Mouse (Mus musculus) cerebellum, postnatal 36 days (tissue): ENCODE data around the gene Slc22a14.

ENCODE experiments used
- DNase-seq, 2 experiments: peaks; one replicate each; pipeline ENCODE4 v3.0.0; 2021 to 2022; ENCODE audit warnings: mixed read lengths in 2 of 2

Slc22a14 gene

DNA sequence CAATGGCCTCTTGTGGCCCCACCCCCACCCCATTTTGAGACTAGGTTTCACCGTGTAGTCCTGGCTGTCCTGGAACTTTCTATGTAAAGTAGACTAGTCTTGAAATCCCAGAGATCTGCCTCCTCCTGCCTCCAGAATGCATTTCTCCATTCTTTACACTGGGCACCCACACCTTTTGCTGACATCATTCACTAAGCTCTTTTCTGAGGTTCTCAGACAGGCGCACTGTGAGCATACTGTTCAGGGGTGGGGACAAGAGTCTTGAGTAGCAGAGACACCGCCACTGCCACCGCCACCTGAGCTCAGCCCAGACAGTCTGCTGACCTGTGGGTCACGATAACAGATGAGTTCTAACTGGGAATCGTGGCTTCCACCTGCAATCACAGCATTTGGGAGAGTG lies 9.4 kb downstream of the Slc22a14 start:
- no peak for DNase-seq

DNA sequence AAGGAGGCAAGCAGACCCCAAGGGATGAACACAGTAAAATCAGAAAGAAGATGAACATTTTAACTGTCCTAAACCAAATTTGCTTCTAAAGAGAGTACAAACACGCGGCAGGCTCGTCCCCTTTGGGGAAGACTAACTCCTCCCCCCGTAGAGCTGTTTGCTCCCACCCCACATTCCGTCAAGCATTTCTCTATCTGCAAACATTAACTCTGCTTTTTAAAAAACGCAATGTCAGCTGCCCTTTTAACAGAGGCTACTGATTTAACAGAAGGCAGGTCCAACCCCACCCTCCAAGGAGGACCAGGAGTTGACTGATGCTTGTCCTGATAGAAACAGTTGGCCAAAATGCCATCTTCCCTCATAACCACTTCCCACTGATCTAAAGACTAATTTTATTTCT lies 11.4 kb downstream of the Slc22a14 start:
- no peak for DNase-seq

DNA sequence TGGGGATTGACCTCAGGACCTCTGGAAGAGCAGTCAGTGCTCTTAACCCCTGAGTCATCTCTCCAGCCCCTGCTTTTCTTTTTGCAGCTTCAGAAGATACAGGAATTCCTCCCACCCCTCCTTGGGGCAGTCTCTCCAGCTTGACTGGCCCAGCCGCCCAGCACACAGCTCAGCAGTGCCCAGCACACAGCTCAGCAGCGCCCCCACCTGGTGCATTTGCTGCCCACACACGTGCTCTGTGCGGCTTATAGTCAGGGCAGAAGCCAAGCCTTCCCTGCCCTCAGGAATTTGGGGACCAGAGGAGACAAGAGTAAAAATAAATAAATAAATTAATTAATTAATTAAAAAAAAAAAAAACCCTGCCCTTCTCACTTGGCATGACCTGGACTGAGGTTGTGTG lies 13.3 kb downstream of the Slc22a14 start:
- peak; percentile 68 to 80 for DNase-seq

DNA sequence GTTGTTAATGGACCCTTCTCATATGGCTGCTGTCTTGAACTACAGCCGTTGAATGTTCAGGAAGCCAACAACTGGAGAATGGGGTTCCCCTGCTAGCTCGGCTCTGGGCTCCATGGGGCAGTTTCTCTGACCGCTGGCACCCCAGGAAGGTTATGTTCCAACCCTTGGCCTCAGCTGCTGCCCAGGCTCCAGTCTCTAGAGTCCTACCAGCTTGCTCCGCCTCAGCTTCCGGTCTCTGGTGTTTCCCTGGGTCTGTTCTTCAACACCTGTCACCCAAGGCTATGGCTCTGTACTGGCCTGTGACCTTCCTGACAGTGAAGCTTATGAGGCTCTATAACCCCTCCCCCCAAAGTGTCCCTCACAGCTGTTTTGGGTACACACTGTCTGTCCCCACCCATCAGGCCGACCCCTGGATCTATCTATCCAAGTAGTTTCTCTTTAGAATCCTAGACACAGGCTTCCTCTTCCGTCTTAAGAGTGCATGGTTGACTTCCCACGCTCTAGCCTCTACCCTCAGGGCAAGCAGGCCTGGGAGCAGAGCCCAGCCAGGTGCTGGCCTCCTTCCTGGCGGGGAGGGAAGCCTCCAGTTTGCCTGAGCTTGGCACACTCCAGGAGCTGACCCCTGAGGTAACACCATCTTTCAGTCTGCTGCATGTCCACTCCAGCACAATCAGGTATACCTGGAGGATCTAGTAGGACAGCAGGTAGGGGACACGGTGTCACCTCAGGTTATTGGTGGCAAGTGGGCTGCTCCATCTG lies 14.2 kb downstream of the Slc22a14 start:
- DNase-seq, result no peak

DNA sequence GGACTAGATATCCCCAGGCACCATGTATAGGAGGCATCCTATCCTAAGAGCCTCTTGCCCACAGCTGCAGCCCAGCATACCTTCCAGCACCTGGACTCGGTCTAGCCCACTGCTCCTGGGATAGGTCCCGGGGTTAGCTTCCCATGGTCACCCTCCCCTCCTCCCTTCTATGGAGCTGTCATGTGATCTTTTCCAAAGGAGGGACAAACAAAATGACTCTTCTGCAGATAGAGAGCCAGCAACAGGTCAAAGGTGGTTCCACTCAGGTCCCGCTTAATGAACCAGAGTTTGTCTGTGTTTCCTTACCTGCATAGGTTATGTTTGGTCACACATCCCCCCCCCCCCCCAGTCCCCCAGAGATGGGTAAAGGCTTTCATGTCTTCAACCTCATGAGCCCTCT lies 14.8 kb downstream of the Slc22a14 start:
- no peak for DNase-seq

DNA sequence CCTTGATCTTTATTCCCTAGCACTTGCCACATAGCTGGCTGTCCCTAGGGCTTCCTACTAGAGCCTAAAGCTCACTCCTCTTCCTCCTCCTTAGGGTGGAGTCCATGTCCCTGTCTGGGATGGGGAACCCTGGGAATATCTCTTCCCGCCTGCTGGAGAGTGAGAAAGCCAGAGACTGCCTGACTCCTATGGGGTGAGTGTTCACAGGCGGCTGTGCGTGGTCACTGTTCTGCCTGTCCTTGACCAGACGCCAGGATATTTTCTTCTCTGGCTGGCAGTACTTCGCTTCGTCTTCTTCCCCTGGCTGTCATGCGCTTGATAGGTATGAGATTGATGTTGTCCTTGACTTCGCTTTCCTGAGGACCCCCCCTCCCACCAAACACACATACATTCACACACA lies 19.0 kb downstream of the Slc22a14 start:
- DNase-seq, result no peak

DNA sequence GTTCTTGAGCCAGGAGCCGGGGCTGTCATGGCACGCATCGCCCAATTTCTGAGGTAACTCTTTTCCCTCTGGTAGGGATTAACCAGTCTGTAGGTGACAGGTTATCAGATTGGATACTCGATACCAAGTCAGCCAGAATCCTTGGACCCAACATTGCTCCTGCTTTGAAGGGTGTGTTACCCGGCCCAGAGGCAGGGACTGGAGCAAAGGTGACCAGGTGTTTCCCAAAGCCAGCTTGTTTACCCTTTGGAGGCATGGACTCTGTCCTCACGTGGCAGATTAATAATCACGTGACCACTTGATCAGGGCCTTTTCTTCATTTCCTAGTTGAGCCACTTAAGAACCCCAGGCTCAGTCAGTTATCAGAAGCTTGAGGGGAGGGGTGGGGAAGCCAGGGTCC lies 22.6 kb downstream of the Slc22a14 start:
- DNase-seq, result no peak

DNA sequence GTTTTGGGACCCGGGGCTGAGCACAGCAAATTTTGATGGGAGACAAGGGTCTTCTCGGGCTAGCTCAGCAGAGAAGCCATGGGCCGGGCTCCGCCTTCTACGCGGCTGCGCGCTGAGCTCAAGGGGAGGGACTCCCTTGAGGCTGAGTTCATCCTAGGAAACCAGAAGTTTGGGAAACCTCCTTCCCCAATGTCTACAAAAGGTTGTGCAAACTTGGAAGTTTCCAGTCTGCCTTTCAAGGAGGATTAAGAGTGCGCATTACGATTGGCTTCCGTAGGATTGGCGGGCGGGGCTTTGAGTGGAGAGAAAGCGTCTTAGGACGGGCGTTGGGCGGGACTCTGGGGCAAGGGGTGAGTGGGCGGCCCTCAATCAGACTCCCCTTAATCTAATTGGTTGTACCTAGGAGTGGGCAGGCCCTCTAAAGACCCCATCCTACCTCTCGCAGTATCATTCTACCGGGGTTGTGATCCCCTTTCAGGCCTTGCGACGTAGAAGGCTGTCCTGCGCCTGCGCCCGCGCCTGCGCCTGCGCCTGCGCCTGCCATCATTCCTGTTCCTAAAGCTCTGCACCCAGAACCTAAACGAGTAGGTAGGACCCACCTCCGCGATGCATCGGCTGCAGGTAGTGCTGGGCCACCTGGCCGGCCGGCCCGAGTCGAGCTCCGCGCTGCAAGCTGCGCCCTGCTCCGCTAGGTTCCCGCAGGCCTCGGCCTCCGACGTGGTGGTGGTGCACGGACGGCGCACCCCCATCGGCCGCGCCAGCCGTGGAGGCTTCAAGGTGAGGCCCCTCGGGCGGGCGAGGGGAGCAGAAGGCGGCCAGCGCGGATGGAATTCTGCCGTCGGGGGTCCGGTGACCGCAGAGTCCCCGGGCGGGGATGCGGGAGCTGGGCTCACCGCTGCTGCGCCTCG lies 24.2 kb downstream of the Slc22a14 start, which contains the start of gene Myd88:
Gene Myd88 (minus strand): TSS at position 503 of the 908 bp plus-strand sequence.
- peak; percentile 87 to 89 for DNase-seq

DNA sequence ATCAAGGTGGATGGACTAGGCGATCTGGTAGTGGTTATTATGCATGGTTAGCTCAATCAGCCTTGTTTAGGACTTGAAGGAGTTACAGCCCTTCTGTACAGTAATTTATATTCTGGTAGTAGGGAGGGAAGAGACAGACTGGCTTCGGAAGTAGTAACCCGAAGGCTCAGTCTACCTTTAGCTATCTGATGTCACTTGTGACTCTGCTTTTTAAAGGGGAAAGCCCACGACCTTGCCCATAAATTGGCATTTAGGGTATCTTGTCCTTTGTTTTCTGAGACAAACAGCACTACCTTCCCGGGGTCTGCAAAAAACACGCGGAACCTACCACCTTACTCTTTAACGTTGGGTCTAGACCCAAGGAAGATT lies 25.2 kb downstream of the Slc22a14 start:
- no peak for DNase-seq

DNA sequence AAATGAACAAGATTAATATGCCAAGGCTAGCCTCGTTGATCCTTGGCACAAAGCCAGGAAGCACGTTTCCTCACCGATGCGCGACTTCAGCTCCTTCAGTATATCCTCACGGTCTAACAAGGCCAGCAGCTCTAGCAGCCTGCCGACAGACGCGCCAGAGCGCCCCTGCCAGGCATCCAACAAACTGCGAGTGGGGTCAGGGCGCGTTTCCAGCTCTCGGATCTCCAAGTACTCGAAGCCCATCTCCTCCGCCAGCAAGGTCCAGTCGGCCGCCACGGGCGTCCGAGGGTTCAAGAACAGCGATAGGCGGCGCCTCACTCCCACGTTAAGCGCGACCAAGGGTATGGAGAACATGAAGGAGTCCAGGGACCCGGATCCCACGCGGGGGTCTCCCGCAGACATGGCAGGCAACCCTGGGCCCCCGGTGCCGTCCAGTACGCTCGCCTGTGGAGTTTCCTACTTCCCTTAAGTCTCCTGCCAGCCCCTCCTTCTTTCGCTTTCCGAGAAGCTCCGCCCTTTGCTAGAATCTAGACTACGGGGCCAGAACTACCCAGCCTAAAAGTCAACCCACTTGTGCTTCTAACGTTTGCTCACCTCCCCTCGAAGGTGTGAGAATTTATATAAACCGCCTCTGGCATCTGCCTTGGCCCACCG lies 25.7 kb downstream of the Slc22a14 start, which contains the start of gene Acaa1a:
Gene Acaa1a (plus strand): TSS at position 119 of the 654 bp plus-strand sequence.
- DNase-seq, result peak; percentile 55 to 57

DNA sequence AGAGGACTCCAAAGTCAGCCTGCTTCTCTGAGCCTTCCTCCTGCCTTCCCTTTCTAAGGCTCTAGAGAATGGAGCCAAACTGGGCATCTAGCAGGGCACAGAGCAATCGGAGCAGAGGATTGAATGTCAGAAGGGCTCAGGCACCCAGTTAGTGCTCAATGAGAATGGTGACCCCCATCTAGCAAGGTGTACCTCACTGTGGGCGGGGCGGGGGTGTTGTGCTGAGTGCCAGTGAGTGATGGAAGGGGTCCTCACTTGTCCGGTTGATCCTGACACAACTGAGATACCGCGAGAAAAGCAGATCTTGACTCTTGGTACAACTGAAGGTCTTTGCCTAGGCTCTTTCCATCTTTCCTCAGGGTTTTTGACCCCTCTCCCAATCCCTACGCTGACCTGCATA lies 26.2 kb downstream of the Slc22a14 start:
- DNase-seq, result no peak

DNA sequence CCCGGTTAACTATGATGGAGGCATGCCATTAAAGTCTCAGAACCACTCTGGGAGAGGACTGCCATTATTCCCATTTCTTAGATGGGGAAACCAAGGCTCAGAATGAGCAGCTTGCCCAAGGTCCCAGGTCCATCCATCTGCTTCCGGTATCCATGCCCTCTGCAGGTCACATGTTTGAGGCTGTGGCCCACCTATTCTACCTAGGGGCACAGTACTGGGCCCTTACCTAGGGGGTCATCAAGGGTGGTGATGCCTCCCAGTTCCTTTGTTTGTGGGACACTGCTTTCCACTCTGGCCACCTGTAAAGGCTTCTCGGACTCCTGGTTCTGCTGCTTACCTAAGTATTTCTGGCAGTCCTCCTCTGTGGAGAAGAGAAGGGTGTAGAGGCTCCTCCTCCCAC lies 27.0 kb downstream of the Slc22a14 start:
- DNase-seq, result no peak

DNA sequence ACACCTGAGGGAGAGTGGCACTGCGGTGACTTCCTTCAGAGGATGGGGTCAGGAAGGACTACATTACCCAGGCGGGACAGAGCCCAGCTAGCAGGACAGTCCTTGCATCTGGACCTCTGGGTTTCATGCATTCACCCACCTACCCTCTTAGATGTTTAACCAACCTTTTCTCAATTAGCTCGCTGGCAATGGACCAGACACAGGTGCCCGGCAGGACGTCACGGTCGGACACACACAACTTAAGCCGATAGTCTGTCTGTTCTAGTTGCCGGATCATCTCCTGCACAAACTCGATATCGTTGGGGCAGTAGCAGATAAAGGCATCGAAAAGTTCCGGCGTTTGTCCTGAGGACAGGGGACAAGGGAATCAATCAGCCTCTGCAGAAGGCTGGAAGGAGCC lies 27.5 kb downstream of the Slc22a14 start:
- DNase-seq, result no peak

DNA sequence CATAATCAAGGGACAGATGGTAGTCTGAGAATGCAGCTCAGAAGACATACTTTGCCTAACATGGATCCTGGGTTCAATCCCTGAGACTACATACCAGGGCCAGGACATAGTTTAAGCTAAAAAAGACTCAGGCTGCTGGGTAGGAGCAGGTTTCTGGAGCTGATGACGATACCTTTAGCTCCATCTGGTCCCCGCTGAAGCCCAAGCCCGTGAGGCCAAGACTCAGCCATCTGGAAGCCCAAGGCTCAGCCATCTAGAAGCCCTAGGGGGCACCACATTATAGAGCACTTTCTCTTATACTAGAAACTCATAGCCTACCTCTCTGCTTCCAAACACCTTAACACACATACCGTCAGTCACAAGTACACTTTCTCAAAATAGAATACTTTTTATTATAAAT lies 29.8 kb downstream of the Slc22a14 start:
- DNase-seq, result peak in 1 of 2 experiments; percentile 53

DNA sequence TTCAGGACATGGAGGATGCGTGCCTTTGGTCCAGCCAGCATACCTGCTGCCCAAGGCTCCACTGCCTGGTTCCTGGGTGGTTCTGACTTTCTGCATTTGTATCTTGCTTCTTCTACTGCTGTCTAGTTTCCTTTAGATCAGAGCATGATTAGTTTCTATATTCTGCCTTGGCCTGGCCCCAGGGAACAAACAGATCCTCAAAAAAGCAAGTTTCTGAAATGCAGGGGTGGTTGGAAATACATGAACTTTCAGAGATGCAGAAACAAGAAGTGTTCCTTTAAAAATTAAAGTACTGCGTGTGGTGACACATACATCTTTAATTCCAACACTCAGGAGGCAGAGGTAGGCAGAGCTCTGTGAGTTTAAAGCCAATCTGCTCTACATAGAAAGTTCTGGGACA lies 30.5 kb downstream of the Slc22a14 start:
- DNase-seq, result no peak

DNA sequence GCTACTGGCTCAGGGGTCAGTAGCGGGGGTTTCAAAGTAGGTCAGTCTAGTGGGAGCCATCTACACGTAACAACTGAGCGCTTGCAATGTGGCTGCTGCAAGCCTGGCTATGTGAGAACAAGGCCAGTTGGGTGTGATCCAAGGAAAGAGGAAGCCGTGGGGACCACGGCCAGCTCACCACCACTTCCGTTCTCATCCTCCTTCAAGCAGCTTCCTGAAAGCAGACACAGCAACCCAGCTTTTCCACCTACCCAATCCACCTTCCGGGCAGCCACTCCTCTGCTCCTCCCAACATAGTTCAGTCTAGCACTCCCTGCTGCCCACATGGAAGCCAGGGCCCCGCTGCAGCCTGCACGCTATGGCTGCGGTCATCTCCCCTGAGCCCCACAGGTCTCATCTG lies 31.0 kb downstream of the Slc22a14 start:
- DNase-seq, result peak in 1 of 2 experiments; percentile 33

DNA sequence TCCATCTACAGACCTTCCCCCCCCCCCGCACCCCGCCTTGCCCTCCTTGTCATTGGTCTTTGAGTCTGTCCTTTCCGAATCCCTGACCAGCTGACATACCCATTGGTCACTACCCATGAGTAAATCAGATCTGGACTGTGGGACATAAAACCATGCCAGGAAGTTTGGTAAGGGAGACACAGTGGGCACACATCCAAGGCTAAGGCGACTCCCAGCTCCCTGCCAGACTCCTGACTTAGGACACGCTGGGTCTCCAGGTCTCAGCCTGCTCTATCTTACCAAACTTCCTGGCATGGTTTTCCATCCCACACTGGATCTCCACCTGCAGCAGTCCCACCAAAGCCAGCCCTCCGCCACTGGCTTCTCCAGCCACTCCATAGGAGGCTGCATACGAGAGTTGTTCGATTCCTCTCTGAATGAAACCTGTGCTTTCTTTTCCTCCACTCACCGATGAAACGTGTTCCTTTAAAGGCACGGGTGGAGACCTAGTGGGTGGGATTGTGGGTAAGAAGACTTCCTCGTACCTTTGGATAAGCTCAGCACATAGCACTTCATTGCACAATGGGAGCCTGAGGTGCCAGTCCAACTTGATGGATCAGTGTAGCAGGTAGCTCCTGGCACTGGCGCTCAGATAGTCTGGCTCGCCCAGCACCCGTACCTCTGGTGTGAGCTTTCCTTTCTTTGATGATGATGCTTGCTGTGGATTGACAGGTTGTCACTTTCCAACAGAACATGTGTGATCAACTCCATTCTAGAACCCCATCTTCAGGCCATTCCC lies 35.0 kb downstream of the Slc22a14 start:
- DNase-seq, result no peak

DNA sequence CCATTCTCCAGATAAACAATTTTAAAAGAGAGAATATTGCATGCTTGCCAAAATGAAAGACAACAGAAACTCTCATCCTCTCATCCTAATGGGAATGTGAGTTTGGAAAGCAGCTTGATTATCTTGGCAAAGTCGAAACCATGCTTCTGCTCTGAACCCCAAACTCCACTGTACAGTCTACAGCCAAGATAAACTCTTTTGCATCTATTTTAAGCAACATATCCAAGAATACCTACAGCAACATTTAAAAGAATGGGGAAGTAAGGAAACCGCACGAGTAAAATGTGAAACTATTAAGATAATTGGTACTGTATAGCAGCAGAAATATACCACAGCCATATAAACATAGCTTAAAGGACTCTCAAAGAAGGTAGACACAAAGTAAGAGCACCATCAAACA lies 36.9 kb downstream of the Slc22a14 start:
- DNase-seq, result no peak

DNA sequence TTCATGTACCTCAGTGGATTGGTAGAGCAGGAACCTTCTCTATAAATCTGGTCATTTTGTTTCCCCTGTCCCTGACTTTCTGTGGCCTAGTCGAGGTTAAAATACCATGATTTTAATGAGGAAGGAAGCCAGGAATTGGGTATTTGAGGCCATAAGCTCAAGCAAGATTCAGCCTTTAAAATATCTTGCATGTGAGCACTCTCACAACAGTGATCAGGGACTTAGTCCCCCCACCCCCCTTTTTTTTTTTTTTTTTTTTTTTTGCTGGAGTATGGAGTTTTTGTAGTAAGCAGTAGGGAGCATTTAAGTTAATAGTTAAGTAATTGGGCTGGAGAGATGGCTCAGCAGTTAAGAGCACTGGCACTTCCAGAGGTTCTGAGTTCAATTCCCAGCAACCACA lies 41.2 kb downstream of the Slc22a14 start:
- DNase-seq, result no peak

DNA sequence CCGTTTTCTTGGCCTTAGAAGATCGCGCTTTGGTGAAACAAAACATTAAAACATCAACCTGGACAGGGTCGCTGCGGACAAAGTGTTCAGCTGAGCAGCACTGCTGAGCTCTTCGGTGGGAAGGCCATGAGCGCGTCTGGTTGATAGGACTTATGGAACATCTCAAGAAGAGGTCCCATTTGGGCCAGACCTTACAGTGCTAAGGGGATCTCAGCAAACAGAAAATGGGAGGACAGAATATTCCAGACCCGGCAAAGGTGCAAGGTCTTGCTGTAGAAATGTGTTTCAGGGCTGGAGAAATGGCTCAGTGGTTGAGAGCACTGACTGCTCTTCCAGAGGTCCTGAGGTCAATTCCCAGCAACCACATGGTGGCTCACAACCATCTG lies 42.1 kb downstream of the Slc22a14 start:
- no peak for DNase-seq

DNA sequence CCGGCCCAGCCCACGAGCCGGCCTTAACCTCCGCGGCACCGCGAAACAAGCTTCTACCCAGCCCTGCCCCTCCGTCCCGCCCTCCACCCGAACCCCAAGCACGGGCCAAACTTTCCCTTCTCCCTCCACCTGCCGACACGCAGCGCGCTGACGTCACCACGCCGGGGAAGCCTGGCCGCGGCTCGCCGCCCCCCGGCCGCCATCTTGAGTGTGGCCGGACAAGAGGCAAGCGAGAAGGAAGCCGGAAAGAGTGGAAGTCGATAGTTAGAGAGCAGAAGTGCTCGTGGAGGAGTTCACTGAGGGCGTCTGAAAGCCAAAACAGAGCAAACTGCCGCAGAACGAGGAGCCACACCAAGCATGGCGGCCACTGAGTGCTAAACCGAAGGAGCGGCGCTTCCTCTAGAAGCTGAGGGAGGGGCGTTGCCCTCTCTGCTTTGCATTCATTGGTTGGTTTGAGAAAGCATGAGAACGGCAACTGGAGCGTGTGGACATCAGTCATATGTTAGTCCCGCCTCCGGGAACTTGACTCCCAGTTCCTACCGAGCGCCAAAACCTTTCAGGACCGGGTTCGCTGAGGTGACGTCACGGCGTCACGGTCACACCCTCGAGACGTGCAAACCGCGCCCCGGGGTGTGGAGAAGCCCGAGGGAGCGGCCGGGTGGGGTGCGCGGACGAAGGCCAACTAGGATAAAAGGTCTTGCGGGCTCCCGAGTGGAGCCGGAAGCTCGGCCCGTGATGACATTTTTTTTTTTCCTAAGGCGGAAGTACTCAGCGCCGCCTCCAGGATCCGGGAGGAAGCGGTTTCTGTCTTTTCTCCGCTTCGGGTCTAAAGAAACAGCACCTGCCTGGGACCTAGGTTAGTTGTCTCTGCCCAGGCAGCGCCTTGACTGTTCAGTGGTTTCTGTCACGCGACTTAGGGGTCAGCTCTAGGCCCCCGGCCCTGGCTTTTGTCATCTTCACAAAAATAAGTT lies 42.8 kb downstream of the Slc22a14 start, which contains the start of gene Oxsr1:
Gene Oxsr1 (minus strand): TSS at position 139 of the 971 bp plus-strand sequence.
- DNase-seq, result peak; percentile 99 to 100
